Mouse (Mus musculus): ENCODE measurements around the gene Ppm1l. TPM values are rescaled to one million over a fixed set of nuclear protein-coding genes. Genes with fewer than 3 reads are reported as not detected.

Ppm1l gene
- polyA plus RNA-seq, 1 experiment from 2014 or later = 10.9 TPM

GRCm38 (mm10) chr3:69497178-69497577 lies 180.5 kb downstream of the Ppm1l start:
- WGBS = 75% methylated on average over 3 of the region's 3 CpGs
- H3K27ac ChIP-seq (replicated peaks in 1 of 2; ENCODE audit: control insufficient read depth in 1 of 2, insufficient read depth in 1 of 2, low read depth in 2 of 2, low read length in 2 of 2) = no peak overlapping the region
- no peaks in the 10 kb centered on the region for H3K9me3 ChIP-seq (ENCODE audit: control insufficient read depth, low read length)
- H3K36me3 ChIP-seq (ENCODE audit: control insufficient read depth, insufficient read depth, low read length) = no peaks in the 10 kb centered on the region
- no peak overlapping the region for H3K4me3 ChIP-seq (ENCODE audit: control insufficient read depth in 1 of 2, insufficient read depth in 1 of 2, low read depth in 1 of 2, low read length in 2 of 2)
- no peak for ATAC-seq (ENCODE audit: insufficient number of reproducible peaks, insufficient read depth, low FRiP score, low read depth)
- H3K9ac ChIP-seq (ENCODE audit: low read length) = no peak overlapping the region
- no peaks in the 10 kb centered on the region for H3K27me3 ChIP-seq (ENCODE audit: control insufficient read depth, insufficient read depth, low read length)
- H3K4me1 ChIP-seq (ENCODE audit: control insufficient read depth in 2 of 2, insufficient read depth in 2 of 2, low read length in 2 of 2) = peaks cover 2 to 6% of the 10 kb centered on the region in 2 experiments; a peak in 3 of 4 replicates
- no peak overlapping the region for H3K4me2 ChIP-seq (ENCODE audit: low read length)

GRCm38 (mm10) chr3:69502009-69502408 lies 185.3 kb downstream of the Ppm1l start:
- Histone ChIP-seq H3K9ac (ENCODE audit: low read length) (no peak overlapping the region), H3K27ac (replicated peaks in 1 of 2; ENCODE audit: control insufficient read depth in 1 of 2, insufficient read depth in 1 of 2, low read depth in 2 of 2, low read length in 2 of 2) (no peak overlapping the region), H3K4me1 (ENCODE audit: control insufficient read depth in 2 of 2, insufficient read depth in 2 of 2, low read length in 2 of 2) (peaks cover 2 to 11% of the 10 kb centered on the region in 2 experiments; a peak in 3 of 4 replicates), H3K4me2 (ENCODE audit: low read length) (no peak overlapping the region), H3K4me3 (ENCODE audit: control insufficient read depth in 1 of 2, insufficient read depth in 1 of 2, low read depth in 1 of 2, low read length in 2 of 2) (no peak overlapping the region), H3K27me3 (ENCODE audit: control insufficient read depth, insufficient read depth, low read length) (no peaks in the 10 kb centered on the region), H3K9me3 (ENCODE audit: control insufficient read depth, low read length) (no peaks in the 10 kb centered on the region), H3K36me3 (ENCODE audit: control insufficient read depth, insufficient read depth, low read length) (no peaks in the 10 kb centered on the region)
- ATAC-seq (ENCODE audit: insufficient number of reproducible peaks, insufficient read depth, low FRiP score, low read depth) = no peak
- WGBS = 10% methylated on average over 6 of the region's 6 CpGs

GRCm38 (mm10) chr3:69502527-69502926 lies 185.9 kb downstream of the Ppm1l start:
- peaks cover 2 to 11% of the 10 kb centered on the region in 2 experiments; a peak in 3 of 4 replicates for H3K4me1 ChIP-seq (ENCODE audit: control insufficient read depth in 2 of 2, insufficient read depth in 2 of 2, low read length in 2 of 2)
- H3K4me3 ChIP-seq (ENCODE audit: control insufficient read depth in 1 of 2, insufficient read depth in 1 of 2, low read depth in 1 of 2, low read length in 2 of 2) = no peak overlapping the region
- no peaks in the 10 kb centered on the region for H3K27me3 ChIP-seq (ENCODE audit: control insufficient read depth, insufficient read depth, low read length)
- no peak overlapping the region for H3K9ac ChIP-seq (ENCODE audit: low read length)
- H3K4me2 ChIP-seq (ENCODE audit: low read length) = no peak overlapping the region
- 24% methylated on average over 4 of the region's 4 CpGs for WGBS
- no peak overlapping the region for H3K27ac ChIP-seq (replicated peaks in 1 of 2; ENCODE audit: control insufficient read depth in 1 of 2, insufficient read depth in 1 of 2, low read depth in 2 of 2, low read length in 2 of 2)
- ATAC-seq (ENCODE audit: insufficient number of reproducible peaks, insufficient read depth, low FRiP score, low read depth) = no peak
- no peaks in the 10 kb centered on the region for H3K36me3 ChIP-seq (ENCODE audit: control insufficient read depth, insufficient read depth, low read length)
- no peaks in the 10 kb centered on the region for H3K9me3 ChIP-seq (ENCODE audit: control insufficient read depth, low read length)

GRCm38 (mm10) chr3:69505090-69505489 lies 188.4 kb downstream of the Ppm1l start:
- no peak overlapping the region for H3K4me2 ChIP-seq (ENCODE audit: low read length)
- WGBS = 87% methylated on average over 7 of the region's 7 CpGs
- no peaks in the 10 kb centered on the region for H3K36me3 ChIP-seq (ENCODE audit: control insufficient read depth, insufficient read depth, low read length)
- H3K9ac ChIP-seq (ENCODE audit: low read length) = no peak overlapping the region
- H3K27me3 ChIP-seq (ENCODE audit: control insufficient read depth, insufficient read depth, low read length) = no peaks in the 10 kb centered on the region
- H3K4me3 ChIP-seq (ENCODE audit: control insufficient read depth in 1 of 2, insufficient read depth in 1 of 2, low read depth in 1 of 2, low read length in 2 of 2) = no peak overlapping the region
- H3K27ac ChIP-seq (replicated peaks in 1 of 2; ENCODE audit: control insufficient read depth in 1 of 2, insufficient read depth in 1 of 2, low read depth in 2 of 2, low read length in 2 of 2) = no peak overlapping the region
- H3K9me3 ChIP-seq (ENCODE audit: control insufficient read depth, low read length) = no peaks in the 10 kb centered on the region
- no peak for ATAC-seq (ENCODE audit: insufficient number of reproducible peaks, insufficient read depth, low FRiP score, low read depth)
- peaks cover 2 to 11% of the 10 kb centered on the region in 2 experiments; a peak in 3 of 4 replicates for H3K4me1 ChIP-seq (ENCODE audit: control insufficient read depth in 2 of 2, insufficient read depth in 2 of 2, low read length in 2 of 2)

GRCm38 (mm10) chr3:69506352-69506751 lies 189.7 kb downstream of the Ppm1l start:
- peaks cover 2 to 12% of the 10 kb centered on the region in 2 experiments; a peak in 3 of 4 replicates for H3K4me1 ChIP-seq (ENCODE audit: control insufficient read depth in 2 of 2, insufficient read depth in 2 of 2, low read length in 2 of 2)
- H3K27me3 ChIP-seq (ENCODE audit: control insufficient read depth, insufficient read depth, low read length) = no peaks in the 10 kb centered on the region
- H3K9ac ChIP-seq (ENCODE audit: low read length) = no peak overlapping the region
- H3K4me2 ChIP-seq (ENCODE audit: low read length) = no peak overlapping the region
- no peak overlapping the region for H3K4me3 ChIP-seq (ENCODE audit: control insufficient read depth in 1 of 2, insufficient read depth in 1 of 2, low read depth in 1 of 2, low read length in 2 of 2)
- WGBS = 87% methylated on average over 4 of the region's 4 CpGs
- no peaks in the 10 kb centered on the region for H3K36me3 ChIP-seq (ENCODE audit: control insufficient read depth, insufficient read depth, low read length)
- no peak overlapping the region for H3K27ac ChIP-seq (replicated peaks in 1 of 2; ENCODE audit: control insufficient read depth in 1 of 2, insufficient read depth in 1 of 2, low read depth in 2 of 2, low read length in 2 of 2)
- no peaks in the 10 kb centered on the region for H3K9me3 ChIP-seq (ENCODE audit: control insufficient read depth, low read length)
- no peak for ATAC-seq (ENCODE audit: insufficient number of reproducible peaks, insufficient read depth, low FRiP score, low read depth)

GRCm38 (mm10) chr3:69509411-69509952 lies 192.8 kb downstream of the Ppm1l start:
- Histone ChIP-seq H3K36me3 (ENCODE audit: control insufficient read depth, insufficient read depth, low read length) (no peaks in the 10 kb centered on the region), H3K27me3 (ENCODE audit: control insufficient read depth, insufficient read depth, low read length) (no peaks in the 10 kb centered on the region), H3K9ac (ENCODE audit: low read length) (no peak overlapping the region), H3K9me3 (ENCODE audit: control insufficient read depth, low read length) (no peaks in the 10 kb centered on the region), H3K4me3 (ENCODE audit: control insufficient read depth in 1 of 2, insufficient read depth in 1 of 2, low read depth in 1 of 2, low read length in 2 of 2) (no peak overlapping the region), H3K4me1 (ENCODE audit: control insufficient read depth in 2 of 2, insufficient read depth in 2 of 2, low read length in 2 of 2) (0 out of 4 replicates have a peak, but pooled peaks cover 0 to 6% of the 10 kb centered on the region in 2 experiments), H3K4me2 (ENCODE audit: low read length) (no peak overlapping the region), H3K27ac (replicated peaks in 1 of 2; ENCODE audit: control insufficient read depth in 1 of 2, insufficient read depth in 1 of 2, low read depth in 2 of 2, low read length in 2 of 2) (no peak overlapping the region)
- whole genome bisulfite sequencing = 81% methylated on average over 3 of the region's 3 CpGs
- no peak for ATAC-seq (ENCODE audit: insufficient number of reproducible peaks, insufficient read depth, low FRiP score, low read depth)

GRCm38 (mm10) chr3:69511881-69512280 lies 195.2 kb downstream of the Ppm1l start:
- WGBS = 26% methylated on average over 7 of the region's 7 CpGs
- no peaks in the 10 kb centered on the region for H3K36me3 ChIP-seq (ENCODE audit: control insufficient read depth, insufficient read depth, low read length)
- ATAC-seq (ENCODE audit: insufficient number of reproducible peaks, insufficient read depth, low FRiP score, low read depth) = no peak
- no peaks in the 10 kb centered on the region for H3K27me3 ChIP-seq (ENCODE audit: control insufficient read depth, insufficient read depth, low read length)
- H3K4me2 ChIP-seq (ENCODE audit: low read length) = no peak overlapping the region
- peaks cover 4 to 6% of the 10 kb centered on the region in 2 experiments; a peak in 3 of 4 replicates for H3K4me1 ChIP-seq (ENCODE audit: control insufficient read depth in 2 of 2, insufficient read depth in 2 of 2, low read length in 2 of 2)
- H3K27ac ChIP-seq (replicated peaks in 1 of 2; ENCODE audit: control insufficient read depth in 1 of 2, insufficient read depth in 1 of 2, low read depth in 2 of 2, low read length in 2 of 2) = no peak overlapping the region
- no peak overlapping the region for H3K9ac ChIP-seq (ENCODE audit: low read length)
- no peak overlapping the region for H3K4me3 ChIP-seq (ENCODE audit: control insufficient read depth in 1 of 2, insufficient read depth in 1 of 2, low read depth in 1 of 2, low read length in 2 of 2)
- H3K9me3 ChIP-seq (ENCODE audit: control insufficient read depth, low read length) = no peaks in the 10 kb centered on the region

GRCm38 (mm10) chr3:69512402-69512801 lies 195.7 kb downstream of the Ppm1l start:
- ATAC-seq (ENCODE audit: insufficient number of reproducible peaks, insufficient read depth, low FRiP score, low read depth) = no peak
- H3K4me2 ChIP-seq (ENCODE audit: low read length) = no peak overlapping the region

More at GRCm38 (mm10) chr3:69512402-69512801, 195.7 kb downstream of the Ppm1l start:
- H3K9me3 ChIP-seq (ENCODE audit: control insufficient read depth, low read length) = no peaks in the 10 kb centered on the region
- peaks cover 4 to 6% of the 10 kb centered on the region in 2 experiments; a peak in 3 of 4 replicates for H3K4me1 ChIP-seq (ENCODE audit: control insufficient read depth in 2 of 2, insufficient read depth in 2 of 2, low read length in 2 of 2)
- no peak overlapping the region for H3K4me3 ChIP-seq (ENCODE audit: control insufficient read depth in 1 of 2, insufficient read depth in 1 of 2, low read depth in 1 of 2, low read length in 2 of 2)
- H3K27me3 ChIP-seq (ENCODE audit: control insufficient read depth, insufficient read depth, low read length) = no peaks in the 10 kb centered on the region
- no peaks in the 10 kb centered on the region for H3K36me3 ChIP-seq (ENCODE audit: control insufficient read depth, insufficient read depth, low read length)
- WGBS = 51% methylated on average over 7 of the region's 7 CpGs
- no peak overlapping the region for H3K9ac ChIP-seq (ENCODE audit: low read length)
- H3K27ac ChIP-seq (replicated peaks in 1 of 2; ENCODE audit: control insufficient read depth in 1 of 2, insufficient read depth in 1 of 2, low read depth in 2 of 2, low read length in 2 of 2) = no peak overlapping the region

All from heart, embryonic 14.5 days (tissue).